Mouse (Mus musculus) adrenal gland, postnatal 36 days (tissue): ENCODE results near the gene Trmt44. TPM values are rescaled to one million over a fixed set of nuclear protein-coding genes. Genes with fewer than 3 reads are reported as not detected.
"Not testable (repeated sequence)": the region's sequence is repeated elsewhere in the genome, so short reads cannot be mapped to it uniquely, and the experiment has no call there.

Source experiments
- DNase-seq, 2 experiments: peaks; one replicate each; pipeline ENCODE4 v3.0.0; 2021; ENCODE audit warnings: mixed read lengths in 1 of 2
- total RNA-seq, 2 experiments: library from RNA; stranded (reverse); gene quantifications; 2 replicates each; pipeline ENCODE4 v1.2.3; 2021

Trmt44 gene
- total RNA-seq, 2 experiments from 2014 or later: 5.4 to 7.9 TPM

DNA sequence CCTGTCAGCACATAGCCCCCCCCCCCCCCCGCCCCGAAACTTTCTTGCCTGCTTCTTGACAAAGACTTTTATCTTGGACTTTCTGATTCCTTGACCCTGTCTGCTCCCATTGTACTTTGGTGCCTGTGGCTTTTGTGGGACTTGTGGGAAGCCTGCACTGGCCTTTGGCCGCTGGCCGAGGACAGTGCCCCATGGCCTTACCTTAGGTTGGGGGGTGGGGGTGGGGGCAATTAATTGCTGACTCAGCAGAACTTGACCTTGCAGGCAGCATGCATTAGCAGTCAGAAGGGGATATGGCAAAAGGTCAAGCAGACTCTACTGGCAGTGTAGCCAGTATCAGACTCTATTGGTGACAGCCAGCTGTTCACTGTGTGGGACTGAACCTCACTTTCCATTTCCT lies 16.6 kb upstream of the Trmt44 start:
- DNase-seq: no peak

GRCm38 (mm10) chr5:35584259-35584658 lies 9.4 kb upstream of the Trmt44 start:
- not testable (repeated sequence) for DNase-seq

DNA sequence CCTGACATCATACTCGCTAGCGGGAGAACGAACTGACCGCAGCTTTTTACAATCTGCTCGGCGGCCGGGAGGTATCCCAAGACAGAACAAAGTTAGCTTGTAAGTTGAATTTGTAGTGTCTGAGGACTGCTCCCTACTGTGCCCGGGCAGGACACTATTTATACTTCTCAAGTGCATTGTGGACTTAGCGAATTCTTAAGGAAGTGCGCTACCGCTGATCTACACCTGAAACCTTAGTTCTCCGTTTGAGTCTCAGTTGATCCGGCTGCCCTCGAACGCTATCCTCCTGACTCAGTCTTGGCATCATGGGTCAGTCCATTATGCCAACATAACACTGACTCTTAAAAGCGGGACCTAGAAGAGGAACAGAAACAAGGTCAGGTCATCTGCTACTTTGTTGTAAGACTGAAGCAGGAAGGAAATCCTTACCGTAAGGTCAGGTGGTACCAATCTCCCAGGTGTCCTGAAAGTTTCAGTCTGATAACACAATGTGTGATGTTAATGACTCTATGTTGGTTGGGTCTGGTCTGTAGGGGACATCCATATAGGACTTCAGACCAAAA lies 8.4 kb upstream of the Trmt44 start:
- no peak for DNase-seq

- DNase-seq: peak; percentile 98
These were observed 7.8 kb upstream of the Trmt44 start, which contains the start of gene Acox3 for GRCm38 (mm10) chr5:35582445-35583220. TSS of gene Acox3 (plus strand) at chr5:35583040.

DNA sequence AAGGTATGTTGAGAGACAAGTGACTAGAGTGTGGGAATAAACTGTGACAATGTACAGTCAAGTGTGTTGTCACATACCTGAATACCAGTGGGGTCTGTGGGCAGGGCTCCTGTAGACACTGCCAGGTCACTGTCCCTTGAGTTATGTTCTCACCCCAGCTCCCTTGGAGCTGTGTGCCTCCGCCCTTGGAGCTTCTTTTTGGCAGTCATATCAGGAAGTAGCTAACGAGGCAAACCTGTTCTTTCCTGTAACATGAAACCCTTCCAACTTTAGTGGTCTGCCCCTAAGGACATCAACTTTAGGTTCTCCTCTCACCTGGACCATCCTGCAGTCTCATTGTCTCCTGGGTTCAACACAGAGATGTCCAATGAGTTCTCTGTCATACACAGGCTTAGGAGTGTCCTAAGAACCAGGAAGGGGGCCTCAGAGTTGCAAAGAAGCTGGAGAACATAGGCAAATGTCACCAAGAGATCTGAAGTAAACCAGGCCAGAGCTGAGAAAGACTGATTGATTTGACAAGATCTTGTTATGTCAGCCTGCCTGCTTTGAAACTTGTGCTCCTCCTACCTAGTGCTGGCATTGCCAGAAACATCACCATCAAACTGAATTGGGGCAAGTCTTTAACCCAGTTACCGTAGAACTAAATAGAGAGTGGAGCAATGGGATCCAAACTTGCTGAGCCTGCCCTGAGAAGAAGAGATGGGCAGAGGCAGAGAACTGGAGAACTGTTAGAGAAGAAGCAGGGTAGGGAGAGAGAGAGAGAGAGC lies 5.5 kb upstream of the Trmt44 start:
- no peak for DNase-seq

- no peak for DNase-seq
These were observed 4.5 kb upstream of the Trmt44 start for GRCm38 (mm10) chr5:35579247-35579893.

DNA sequence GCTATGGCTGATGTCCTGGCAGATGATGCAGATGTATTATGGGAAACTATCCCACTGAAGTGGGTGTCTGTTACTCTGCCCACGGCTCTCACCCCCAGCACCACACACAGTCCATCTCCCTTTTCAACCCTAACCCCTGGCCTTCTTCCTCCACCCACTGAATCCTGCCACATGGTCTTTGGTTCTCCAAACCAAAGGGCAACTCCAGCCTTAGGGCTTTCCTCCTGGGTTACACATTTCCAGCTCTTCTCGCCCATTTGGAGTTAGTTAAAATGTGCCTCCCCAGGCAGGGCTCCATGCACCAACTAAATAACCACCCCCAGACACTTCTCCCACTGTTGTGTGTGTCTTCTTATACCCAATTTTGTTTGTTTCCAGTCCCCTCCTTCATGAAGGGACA lies 3.5 kb upstream of the Trmt44 start:
- DNase-seq: no peak

DNA sequence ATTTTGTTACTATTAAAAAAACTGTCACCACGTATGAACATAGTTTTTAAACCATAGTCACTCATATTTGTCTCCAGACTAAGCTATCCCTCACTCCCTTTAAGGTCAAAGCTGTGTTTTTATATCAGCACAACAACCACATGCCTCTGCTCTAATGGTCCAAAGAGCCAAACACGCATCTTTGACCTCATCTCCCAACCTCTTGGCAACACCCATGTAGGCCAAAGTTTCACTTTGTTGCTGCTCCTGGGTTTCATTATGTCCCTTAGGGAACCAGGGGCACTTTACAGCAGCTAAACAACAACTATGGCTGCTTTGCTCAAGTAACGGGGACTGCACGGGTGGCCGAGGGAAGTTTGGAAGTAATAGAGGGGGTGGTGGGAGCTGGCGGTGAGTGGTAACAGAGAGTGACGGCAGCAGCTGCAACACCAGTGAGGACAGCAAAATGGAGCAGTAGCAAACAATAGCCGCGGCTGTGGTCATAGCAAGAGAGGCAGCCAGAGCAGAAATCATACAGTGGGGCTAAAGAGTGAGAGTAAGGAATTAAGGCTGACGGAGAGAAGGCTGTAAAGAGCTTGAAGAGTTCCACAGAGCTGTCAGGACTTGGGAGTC lies 1.6 kb upstream of the Trmt44 start:
- DNase-seq: no peak

DNA sequence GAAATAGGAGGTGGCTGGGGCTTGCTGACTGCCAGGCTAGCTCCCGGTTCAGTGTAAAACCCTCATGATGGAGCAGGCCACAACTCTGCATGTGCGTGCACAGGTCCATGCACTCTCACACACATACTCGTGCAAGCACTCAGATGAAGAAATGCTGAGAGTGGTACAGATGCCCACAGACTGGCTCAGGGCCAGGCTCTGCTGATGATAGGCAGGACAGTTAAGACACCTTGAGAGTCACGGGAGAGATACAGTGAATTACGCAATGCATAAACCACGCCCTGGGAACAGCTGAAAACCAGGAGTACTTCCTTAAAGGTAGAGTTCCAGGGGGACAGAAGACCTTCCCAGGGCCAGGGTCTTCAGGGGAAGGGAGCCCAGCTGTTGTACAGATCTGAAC lies 3.3 kb downstream of the Trmt44 start:
- DNase-seq: no peak

DNA sequence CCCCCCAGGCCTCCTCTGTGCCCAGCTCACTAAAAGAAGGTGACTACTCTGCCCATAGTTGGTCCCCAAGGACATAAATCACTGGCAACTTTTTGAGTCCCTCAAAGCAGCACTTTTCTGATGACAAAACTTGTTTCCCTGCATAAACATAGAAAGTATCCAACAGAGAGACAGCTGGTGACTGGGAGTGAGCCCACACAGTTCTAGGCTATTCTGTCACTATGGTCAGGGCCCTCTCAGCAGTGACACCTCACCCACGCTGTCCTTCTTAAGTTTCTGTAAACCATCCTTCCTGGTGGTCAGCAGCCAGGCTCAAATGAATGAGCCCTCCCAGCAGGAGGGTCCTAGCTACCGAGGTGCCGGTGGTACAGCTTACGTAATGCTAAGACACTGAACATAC lies 8.2 kb downstream of the Trmt44 start:
- no peak for DNase-seq

GRCm38 (mm10) chr5:35565217-35565616 lies 9.7 kb downstream of the Trmt44 start:
- DNase-seq: no peak

GRCm38 (mm10) chr5:35563449-35563848 lies 11.4 kb downstream of the Trmt44 start:
- peak; percentile 83 to 91 for DNase-seq

- DNase-seq: no peak
These were observed 12.3 kb downstream of the Trmt44 start for GRCm38 (mm10) chr5:35562616-35563015.

DNA sequence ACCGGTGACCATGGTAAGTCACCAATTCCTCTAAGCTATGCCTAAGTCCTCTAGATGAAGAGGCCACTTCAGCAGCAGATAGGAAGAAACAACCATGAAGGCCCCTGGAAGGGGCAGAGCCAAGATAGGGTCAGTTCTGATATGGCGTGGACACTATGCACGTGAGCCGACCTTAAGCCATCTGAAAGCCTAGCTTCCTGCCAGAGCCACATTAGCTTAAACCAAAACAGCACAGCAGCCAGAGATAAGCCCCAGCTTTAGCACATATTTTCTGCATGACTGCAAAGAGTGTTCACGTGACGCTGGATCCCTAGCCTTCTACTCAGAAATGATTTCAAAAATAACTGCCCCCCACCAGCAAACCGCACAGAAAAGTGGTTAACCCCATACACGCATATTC lies 15.4 kb downstream of the Trmt44 start:
- no peak for DNase-seq

GRCm38 (mm10) chr5:35557946-35558621 lies 16.8 kb downstream of the Trmt44 start:
- peak in 1 of 2 experiments; percentile 6 for DNase-seq

DNA sequence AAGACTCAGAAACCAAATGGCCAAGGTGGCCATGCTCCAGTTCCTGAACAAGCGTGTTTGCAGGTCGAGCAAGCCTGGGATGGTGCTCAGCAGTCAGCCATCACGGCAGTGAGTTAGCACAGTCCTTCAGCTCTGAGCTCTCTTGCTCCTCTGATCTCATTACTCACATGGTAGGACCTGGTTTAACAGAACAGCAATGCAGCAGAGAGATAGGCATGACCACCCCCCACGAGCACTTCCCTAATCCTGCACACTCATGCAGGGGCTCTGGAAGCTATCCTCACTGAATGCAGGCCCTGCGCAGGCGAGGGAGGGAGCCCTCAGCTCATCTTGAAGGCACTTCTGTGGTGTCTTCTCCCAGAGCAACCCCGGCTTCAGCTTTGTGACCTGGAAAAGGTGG lies 18.5 kb downstream of the Trmt44 start:
- no peak for DNase-seq

DNA sequence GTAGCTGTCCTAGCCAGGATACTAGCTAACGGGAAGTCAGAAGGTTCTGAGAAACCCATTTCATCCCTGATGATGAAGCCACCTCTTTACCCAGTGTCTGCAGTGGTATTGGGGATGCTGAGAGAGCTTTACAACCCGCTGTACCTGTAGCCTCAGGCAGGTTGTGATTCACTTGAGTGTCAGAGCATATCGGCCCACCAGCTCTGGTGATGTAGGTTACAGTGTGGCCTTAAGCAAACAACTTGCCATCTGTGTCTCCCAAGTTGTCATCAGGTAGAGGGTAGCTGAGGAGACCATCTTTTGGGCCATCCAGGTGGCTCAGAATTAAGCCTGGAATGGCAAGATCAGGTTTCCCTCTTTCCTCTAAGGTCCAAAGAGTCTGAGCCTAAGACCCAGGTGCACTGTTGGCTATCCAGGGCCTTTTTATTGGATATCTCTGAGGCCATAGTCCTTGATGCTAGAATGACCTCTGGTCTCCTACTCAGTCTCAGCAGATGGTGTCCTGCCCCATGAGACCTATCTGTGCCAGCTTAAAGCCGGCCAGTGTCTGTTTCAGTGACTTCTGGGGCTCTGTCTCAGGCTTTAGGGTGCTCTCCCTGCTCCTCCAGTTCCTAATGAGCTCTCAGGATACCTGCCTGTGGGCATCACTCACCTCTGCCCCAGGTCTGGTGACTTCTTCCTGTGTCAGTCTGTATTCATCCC lies 21.9 kb downstream of the Trmt44 start:
- no peak for DNase-seq

GRCm38 (mm10) chr5:35551855-35552837 lies 22.7 kb downstream of the Trmt44 start:
- no peak for DNase-seq

DNA sequence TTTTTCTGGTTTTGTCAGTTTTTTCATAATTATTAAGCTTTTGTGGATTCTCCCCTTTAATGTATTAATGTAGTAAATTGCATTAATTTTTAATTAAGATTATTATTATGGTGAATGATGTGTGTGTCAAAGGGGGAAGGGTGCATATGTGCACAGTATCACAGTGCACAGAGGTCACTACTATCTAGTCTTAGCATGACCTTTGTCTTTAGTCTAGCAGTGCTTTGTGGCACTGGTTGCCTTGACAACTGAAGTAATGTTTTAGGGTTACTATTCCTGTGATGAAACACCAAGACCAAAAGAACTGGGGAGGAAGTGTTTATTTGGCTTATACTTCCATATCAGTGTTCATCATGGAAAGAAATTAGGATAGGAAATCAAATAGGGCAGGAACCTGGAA lies 28.7 kb downstream of the Trmt44 start:
- DNase-seq: no peak
